ENCODE assay signal across 7 mouse cellular contexts in genomic region chr5:120332030-120332429, GRCm38 (mm10).
DNase-seq lines count a peak whose midpoint lies in the region; ATAC-seq and TF ChIP-seq lines count a peak whose summit lies in the region.

No protein-coding gene starts in this region.

- H3K4me2 ChIP-seq in hindbrain, postnatal 0 days (ENCODE audit: low read depth, low read length): no peak overlapping the region
- no peak overlapping the region for H3K4me2 ChIP-seq in forebrain, embryonic 11.5 days (ENCODE audit: low read depth, low read length, severe bottlenecking)

- no peaks in the 10 kb centered on the region for H3K4me1 ChIP-seq in hindbrain, postnatal 0 days (ENCODE audit: insufficient read depth, low read length)
- H3K4me1 ChIP-seq in forebrain, embryonic 11.5 days (replicated peaks; ENCODE audit: control insufficient read depth, insufficient read depth, low read length): 0 out of 2 replicates have a peak, but pooled peaks cover 2% of the 10 kb centered on the region

- H3K36me3 ChIP-seq in hindbrain, postnatal 0 days (ENCODE audit: insufficient read depth, low read length): no peaks in the 10 kb centered on the region
- H3K36me3 ChIP-seq in forebrain, embryonic 11.5 days (ENCODE audit: control insufficient read depth, insufficient read depth, low read length): no peaks in the 10 kb centered on the region

- no peak overlapping the region for H3K4me3 ChIP-seq in hindbrain, postnatal 0 days (ENCODE audit: low read length)
- H3K4me3 ChIP-seq in forebrain, embryonic 11.5 days (ENCODE audit: low read depth, low read length): no peak overlapping the region

- DNase-seq in left cerebral cortex, adult 18-20 months (ENCODE audit: low spot score in 2 of 2): peak; percentile 45 to 58
- DNase-seq in left cerebral cortex, adult 11 months (ENCODE audit: low spot score): no peak
- peak; percentile 6 for DNase-seq in adrenal gland, adult 8-10 months
- DNase-seq in hindbrain, postnatal 0 days (ENCODE audit: low spot score): peak; percentile 59
- peak; percentile 19 for DNase-seq in ovary, postnatal 36 days (ENCODE audit: low spot score)
- no peak for DNase-seq in adipocyte (ENCODE audit: low spot score)
- DNase-seq in forebrain, embryonic 11.5 days (ENCODE audit: low spot score): no peak

- ATAC-seq in hindbrain, postnatal 0 days: no peak
- ATAC-seq in forebrain, embryonic 11.5 days (replicated peaks; ENCODE audit: low FRiP score): no peak

- H3K27me3 ChIP-seq in hindbrain, postnatal 0 days (ENCODE audit: insufficient read depth, low read length): no peaks in the 10 kb centered on the region
- H3K27me3 ChIP-seq in forebrain, embryonic 11.5 days (ENCODE audit: control insufficient read depth, insufficient read depth, low read length): no peaks in the 10 kb centered on the region

- H3K9ac ChIP-seq in hindbrain, postnatal 0 days (replicated peaks; ENCODE audit: low read length): no peak overlapping the region
- no peak overlapping the region for H3K9ac ChIP-seq in forebrain, embryonic 11.5 days (ENCODE audit: low read length)

- no peak for TF ChIP-seq CTCF in hindbrain, postnatal 0 days (IDR thresholded peaks at IDR 0.05; ENCODE audit: low read depth)

- H3K27ac ChIP-seq in hindbrain, postnatal 0 days: no peak overlapping the region
- H3K27ac ChIP-seq in forebrain, embryonic 11.5 days (ENCODE audit: low read depth, low read length): no peak overlapping the region

- WGBS in hindbrain, postnatal 0 days: 54% methylated on average over 14 of the region's 14 CpGs
- WGBS in forebrain, embryonic 11.5 days: 90% methylated on average over 14 of the region's 14 CpGs

- no peaks in the 10 kb centered on the region for H3K9me3 ChIP-seq in hindbrain, postnatal 0 days (ENCODE audit: low read length)
- H3K9me3 ChIP-seq in forebrain, embryonic 11.5 days (ENCODE audit: control insufficient read depth, low read length): no peaks in the 10 kb centered on the region

Comparison
In these comparisons a context has a peak if more than half of its experiments do, and no peak if none do; other contexts are left out.
1. DNase-seq: peak in left cerebral cortex, adult 18-20 months (2 of 2), adrenal gland, adult 8-10 months (single experiment), hindbrain, postnatal 0 days (single experiment) and ovary, postnatal 36 days (single experiment); none in left cerebral cortex, adult 11 months (single experiment), adipocyte (single experiment) and forebrain, embryonic 11.5 days (single experiment).